Mouse (Mus musculus): ENCODE measurements around the gene Herc4. TPM values are rescaled to one million over a fixed set of nuclear protein-coding genes. Genes with fewer than 3 reads are reported as not detected.

Gene Herc4
- total and polyA plus RNA-seq, 2 experiments from 2014 or later: 25.0 to 45.1 TPM

- 74% methylated on average over 7 of the region's 7 CpGs for WGBS
Measured at GRCm38 (mm10) chr10:63247457-63247856, 3.8 kb downstream of the Herc4 start.

GRCm38 (mm10) chr10:63248421-63248820, 4.8 kb downstream of the Herc4 start:
- TF ChIP-seq CTCF (IDR thresholded peaks at IDR 0.05; ENCODE audit: low read depth) (no peak), EP300 (IDR thresholded peaks at IDR 0.05; ENCODE audit: low read depth) (no peak)
- Histone ChIP-seq H3K4me3 (ENCODE audit: low read depth, low read length) (no peak overlapping the region), H3K4me1 (ENCODE audit: control insufficient read depth, insufficient read depth) (no peaks in the 10 kb centered on the region), H3K27me3 (ENCODE audit: control insufficient read depth, insufficient read depth, low read length) (no peaks in the 10 kb centered on the region), H3K4me2 (ENCODE audit: low read depth, low read length) (no peak overlapping the region), H3K9me3 (replicated peaks; ENCODE audit: control insufficient read depth, low read length) (no peaks in the 10 kb centered on the region), H3K36me3 (replicated peaks; ENCODE audit: control insufficient read depth, insufficient read depth, low read length) (peaks cover 31% of the 10 kb centered on the region), H3K27ac (ENCODE audit: low read depth) (no peak overlapping the region), H3K9ac (replicated peaks; ENCODE audit: low read depth, low read length) (no peak overlapping the region)
- ATAC-seq (ENCODE audit: insufficient read depth, low read depth): no peak
- DNase-seq (ENCODE audit: low spot score): no peak
- 92% methylated on average over 6 of the region's 6 CpGs for WGBS

More at GRCm38 (mm10) chr10:63247457-63247856, 3.8 kb downstream of the Herc4 start:
- H3K36me3 ChIP-seq (replicated peaks; ENCODE audit: control insufficient read depth, insufficient read depth, low read length): peaks cover 23% of the 10 kb centered on the region
- no peaks in the 10 kb centered on the region for H3K9me3 ChIP-seq (replicated peaks; ENCODE audit: control insufficient read depth, low read length)
- H3K4me1 ChIP-seq (ENCODE audit: control insufficient read depth, insufficient read depth): peaks cover 7% of the 10 kb centered on the region; the same call in 1 of the 2 replicates
- ATAC-seq (ENCODE audit: insufficient read depth, low read depth) (no peak), DNase-seq (ENCODE audit: low spot score) (no peak)
- no peak overlapping the region for H3K4me2 ChIP-seq (ENCODE audit: low read depth, low read length)
- no peak overlapping the region for H3K4me3 ChIP-seq (ENCODE audit: low read depth, low read length)
- TF ChIP-seq EP300 (IDR thresholded peaks at IDR 0.05; ENCODE audit: low read depth) (no peak), CTCF (IDR thresholded peaks at IDR 0.05; ENCODE audit: low read depth) (no peak)
- H3K27ac ChIP-seq (ENCODE audit: low read depth): no peak overlapping the region
- no peaks in the 10 kb centered on the region for H3K27me3 ChIP-seq (ENCODE audit: control insufficient read depth, insufficient read depth, low read length)
- H3K9ac ChIP-seq (replicated peaks; ENCODE audit: low read depth, low read length): no peak overlapping the region

- Histone ChIP-seq H3K27me3 (ENCODE audit: control insufficient read depth, insufficient read depth, low read length) (no peaks in the 10 kb centered on the region), H3K36me3 (replicated peaks; ENCODE audit: control insufficient read depth, insufficient read depth, low read length) (peaks cover 10% of the 10 kb centered on the region), H3K4me3 (ENCODE audit: low read depth, low read length) (no peak overlapping the region), H3K4me1 (ENCODE audit: control insufficient read depth, insufficient read depth) (peaks cover 18% of the 10 kb centered on the region), H3K9ac (replicated peaks; ENCODE audit: low read depth, low read length) (no peak overlapping the region), H3K4me2 (ENCODE audit: low read depth, low read length) (no peak overlapping the region), H3K27ac (ENCODE audit: low read depth) (peak overlapping the region; percentile 87), H3K9me3 (replicated peaks; ENCODE audit: control insufficient read depth, low read length) (no peaks in the 10 kb centered on the region)
- no peak for TF ChIP-seq EP300 (IDR thresholded peaks at IDR 0.05; ENCODE audit: low read depth)
- TF ChIP-seq CTCF (IDR thresholded peaks at IDR 0.05; ENCODE audit: low read depth): no peak
- ATAC-seq (ENCODE audit: insufficient read depth, low read depth): 0 out of 2 replicates have a peak, but pooled peaks have one; percentile 41
- 53% methylated on average over 3 of the region's 3 CpGs for WGBS
- DNase-seq (ENCODE audit: low spot score): no peak
Measured at GRCm38 (mm10) chr10:63258696-63259095, 15.1 kb downstream of the Herc4 start.

GRCm38 (mm10) chr10:63259340-63259739, 15.7 kb downstream of the Herc4 start:
- no peaks in the 10 kb centered on the region for H3K9me3 ChIP-seq (replicated peaks; ENCODE audit: control insufficient read depth, low read length)
- no peak for TF ChIP-seq CTCF (IDR thresholded peaks at IDR 0.05; ENCODE audit: low read depth)
- TF ChIP-seq EP300 (IDR thresholded peaks at IDR 0.05; ENCODE audit: low read depth): no peak
- H3K27ac ChIP-seq (ENCODE audit: low read depth): peak overlapping the region; percentile 87
- 31% methylated on average over 3 of the region's 3 CpGs for WGBS
- no peak overlapping the region for H3K4me2 ChIP-seq (ENCODE audit: low read depth, low read length)
- peaks cover 13% of the 10 kb centered on the region for H3K36me3 ChIP-seq (replicated peaks; ENCODE audit: control insufficient read depth, insufficient read depth, low read length)
- ATAC-seq (ENCODE audit: insufficient read depth, low read depth): peak; percentile 60; the same call in 1 of the 2 replicates
- no peaks in the 10 kb centered on the region for H3K27me3 ChIP-seq (ENCODE audit: control insufficient read depth, insufficient read depth, low read length)
- H3K4me1 ChIP-seq (ENCODE audit: control insufficient read depth, insufficient read depth): peaks cover 18% of the 10 kb centered on the region
- DNase-seq (ENCODE audit: low spot score): peak; percentile 38
- H3K9ac ChIP-seq (replicated peaks; ENCODE audit: low read depth, low read length): no peak overlapping the region
- H3K4me3 ChIP-seq (ENCODE audit: low read depth, low read length): no peak overlapping the region

GRCm38 (mm10) chr10:63267941-63268340, 24.3 kb downstream of the Herc4 start:
- Histone ChIP-seq H3K9ac (replicated peaks; ENCODE audit: low read depth, low read length) (no peak overlapping the region), H3K4me1 (ENCODE audit: control insufficient read depth, insufficient read depth) (no peaks in the 10 kb centered on the region), H3K36me3 (replicated peaks; ENCODE audit: control insufficient read depth, insufficient read depth, low read length) (peaks cover 45% of the 10 kb centered on the region), H3K27me3 (ENCODE audit: control insufficient read depth, insufficient read depth, low read length) (no peaks in the 10 kb centered on the region), H3K4me2 (ENCODE audit: low read depth, low read length) (no peak overlapping the region), H3K9me3 (replicated peaks; ENCODE audit: control insufficient read depth, low read length) (no peaks in the 10 kb centered on the region), H3K4me3 (ENCODE audit: low read depth, low read length) (no peak overlapping the region), H3K27ac (ENCODE audit: low read depth) (no peak overlapping the region)
- ATAC-seq (ENCODE audit: insufficient read depth, low read depth) (no peak), DNase-seq (ENCODE audit: low spot score) (no peak)
- 91% methylated on average over 2 of the region's 2 CpGs for WGBS
- no peak for TF ChIP-seq EP300 (IDR thresholded peaks at IDR 0.05; ENCODE audit: low read depth)
- TF ChIP-seq CTCF (IDR thresholded peaks at IDR 0.05; ENCODE audit: low read depth): no peak

GRCm38 (mm10) chr10:63272401-63272800, 28.8 kb downstream of the Herc4 start:
- ATAC-seq (ENCODE audit: insufficient read depth, low read depth) (no peak), DNase-seq (ENCODE audit: low spot score) (no peak)
- H3K4me1 ChIP-seq (ENCODE audit: control insufficient read depth, insufficient read depth): no peaks in the 10 kb centered on the region
- H3K4me3 ChIP-seq (ENCODE audit: low read depth, low read length): no peak overlapping the region
- no peak for TF ChIP-seq CTCF (IDR thresholded peaks at IDR 0.05; ENCODE audit: low read depth)
- TF ChIP-seq EP300 (IDR thresholded peaks at IDR 0.05; ENCODE audit: low read depth): no peak
- H3K4me2 ChIP-seq (ENCODE audit: low read depth, low read length): no peak overlapping the region
- H3K36me3 ChIP-seq (replicated peaks; ENCODE audit: control insufficient read depth, insufficient read depth, low read length): peaks cover 58% of the 10 kb centered on the region
- H3K27me3 ChIP-seq (ENCODE audit: control insufficient read depth, insufficient read depth, low read length): no peaks in the 10 kb centered on the region
- no peak overlapping the region for H3K9ac ChIP-seq (replicated peaks; ENCODE audit: low read depth, low read length)
- no peaks in the 10 kb centered on the region for H3K9me3 ChIP-seq (replicated peaks; ENCODE audit: control insufficient read depth, low read length)
- H3K27ac ChIP-seq (ENCODE audit: low read depth): no peak overlapping the region
